Mouse (Mus musculus): Measurements from ENCODE around the gene 4921536K21Rik. TPM values are rescaled to one million over a fixed set of nuclear protein-coding genes. Genes with fewer than 3 reads are reported as not detected.

4921536K21Rik gene
- polyA plus RNA-seq, 1 experiment from 2014 or later = 0.53 TPM

- 90% methylated on average over 4 of the region's 4 CpGs for WGBS
- Histone ChIP-seq H3K27me3 (no peaks in the 10 kb centered on the region), H3K27ac (replicated peaks) (no peak overlapping the region), H3K4me2 (peak overlapping the region; percentile 20), H3K36me3 (peaks cover 9% of the 10 kb centered on the region), H3K4me1 (replicated peaks) (peaks cover 48% of the 10 kb centered on the region), H3K9me3 (no peaks in the 10 kb centered on the region), H3K4me3 (no peak overlapping the region), H3K9ac (no peak overlapping the region)
- no peak for ATAC-seq (ENCODE audit: low FRiP score, low read depth)
Measured at GRCm38 (mm10) chr11:3909236-3909635, 14.3 kb upstream of the 4921536K21Rik start.

GRCm38 (mm10) chr11:3905446-3905845 lies 10.5 kb upstream of the 4921536K21Rik start:
- Histone ChIP-seq H3K4me2 (no peak overlapping the region), H3K4me3 (no peak overlapping the region), H3K9me3 (no peaks in the 10 kb centered on the region), H3K27me3 (no peaks in the 10 kb centered on the region), H3K4me1 (replicated peaks) (peaks cover 31% of the 10 kb centered on the region), H3K27ac (replicated peaks) (no peak overlapping the region), H3K36me3 (peaks cover 11% of the 10 kb centered on the region), H3K9ac (no peak overlapping the region)
- 86% methylated on average over 1 of the region's 1 CpGs for WGBS
- ATAC-seq (ENCODE audit: low FRiP score, low read depth) = no peak

- Histone ChIP-seq H3K9ac (no peak overlapping the region), H3K4me3 (no peak overlapping the region), H3K27ac (replicated peaks) (no peak overlapping the region), H3K4me1 (replicated peaks) (peaks cover 24% of the 10 kb centered on the region), H3K4me2 (no peak overlapping the region), H3K9me3 (no peaks in the 10 kb centered on the region), H3K27me3 (no peaks in the 10 kb centered on the region), H3K36me3 (peaks cover 11% of the 10 kb centered on the region)
- 88% methylated on average over 6 of the region's 6 CpGs for WGBS
- ATAC-seq (ENCODE audit: low FRiP score, low read depth) = no peak
Measured at GRCm38 (mm10) chr11:3904673-3905072, 9.8 kb upstream of the 4921536K21Rik start.

DNA sequence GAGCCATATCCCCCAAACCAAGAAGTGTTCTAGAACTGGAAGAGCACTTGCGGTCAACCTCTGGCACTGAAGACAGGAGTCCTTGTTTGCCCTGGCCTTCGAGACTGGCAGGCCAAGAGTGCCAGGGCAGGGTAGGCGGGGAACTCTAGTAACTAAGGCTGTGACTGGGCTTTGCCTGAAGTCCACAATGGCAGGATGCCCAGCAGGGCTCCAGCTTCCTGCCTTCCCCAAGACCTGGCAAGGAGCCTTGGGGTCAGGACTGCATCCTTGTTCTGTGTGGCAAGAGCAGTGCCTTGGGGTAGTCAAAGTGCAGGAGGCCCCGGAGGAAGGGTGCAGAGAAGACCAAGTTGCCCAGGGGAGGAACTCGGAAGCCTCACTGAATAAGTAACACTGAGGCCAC lies 8.1 kb upstream of the 4921536K21Rik start:
- Histone ChIP-seq H3K9me3 (no peaks in the 10 kb centered on the region), H3K36me3 (peaks cover 18% of the 10 kb centered on the region), H3K27ac (replicated peaks) (no peak overlapping the region), H3K4me1 (replicated peaks) (peaks cover 19% of the 10 kb centered on the region), H3K27me3 (no peaks in the 10 kb centered on the region), H3K4me3 (no peak overlapping the region), H3K4me2 (no peak overlapping the region), H3K9ac (no peak overlapping the region)
- 69% methylated on average over 5 of the region's 5 CpGs for WGBS
- 0 out of 2 replicates have a peak, but pooled peaks have one; percentile 25 for ATAC-seq (ENCODE audit: low FRiP score, low read depth)

GRCm38 (mm10) chr11:3902516-3902915 lies 7.6 kb upstream of the 4921536K21Rik start:
- ATAC-seq (ENCODE audit: low FRiP score, low read depth) = no peak
- WGBS = 88% methylated on average over 3 of the region's 3 CpGs
- H3K9ac ChIP-seq = no peak overlapping the region
- no peak overlapping the region for H3K4me2 ChIP-seq
- H3K9me3 ChIP-seq = no peaks in the 10 kb centered on the region
- no peaks in the 10 kb centered on the region for H3K27me3 ChIP-seq
- H3K27ac ChIP-seq (replicated peaks) = no peak overlapping the region
- no peak overlapping the region for H3K4me3 ChIP-seq
- peaks cover 18% of the 10 kb centered on the region for H3K36me3 ChIP-seq
- H3K4me1 ChIP-seq (replicated peaks) = peaks cover 19% of the 10 kb centered on the region

GRCm38 (mm10) chr11:3900296-3900695 lies 5.4 kb upstream of the 4921536K21Rik start:
- peaks cover 21% of the 10 kb centered on the region for H3K4me1 ChIP-seq (replicated peaks)
- H3K4me2 ChIP-seq = no peak overlapping the region
- ATAC-seq (ENCODE audit: low FRiP score, low read depth) = no peak
- H3K4me3 ChIP-seq = no peak overlapping the region
- H3K27ac ChIP-seq (replicated peaks) = no peak overlapping the region
- H3K36me3 ChIP-seq = peaks cover 16% of the 10 kb centered on the region
- no peak overlapping the region for H3K9ac ChIP-seq
- no peaks in the 10 kb centered on the region for H3K9me3 ChIP-seq
- 90% methylated on average over 6 of the region's 6 CpGs for WGBS
- no peaks in the 10 kb centered on the region for H3K27me3 ChIP-seq

GRCm38 (mm10) chr11:3895933-3896332 lies 1.0 kb upstream of the 4921536K21Rik start:
- H3K27ac ChIP-seq (replicated peaks) = no peak overlapping the region
- no peaks in the 10 kb centered on the region for H3K27me3 ChIP-seq
- peaks cover 14% of the 10 kb centered on the region for H3K36me3 ChIP-seq
- ATAC-seq (ENCODE audit: low FRiP score, low read depth) = no peak
- WGBS = 85% methylated on average over 1 of the region's 1 CpGs
- peaks cover 17% of the 10 kb centered on the region for H3K4me1 ChIP-seq (replicated peaks)
- H3K9ac ChIP-seq = no peak overlapping the region
- H3K4me3 ChIP-seq = no peak overlapping the region
- no peaks in the 10 kb centered on the region for H3K9me3 ChIP-seq
- H3K4me2 ChIP-seq = no peak overlapping the region; the same call in 1 of the 2 replicates

- peak overlapping the region; percentile 77 for H3K27ac ChIP-seq (replicated peaks)
- no peak for ATAC-seq (ENCODE audit: low FRiP score, low read depth)
- H3K4me2 ChIP-seq = peak overlapping the region; percentile 83
- peaks cover 14% of the 10 kb centered on the region for H3K36me3 ChIP-seq
- peak overlapping the region; percentile 49 for H3K4me3 ChIP-seq
- H3K27me3 ChIP-seq = no peaks in the 10 kb centered on the region
- H3K4me1 ChIP-seq (replicated peaks) = peaks cover 17% of the 10 kb centered on the region
- H3K9ac ChIP-seq = peak overlapping the region; percentile 48
- WGBS = 4% methylated on average over 10 of the region's 10 CpGs
- no peaks in the 10 kb centered on the region for H3K9me3 ChIP-seq
Measured at GRCm38 (mm10) chr11:3895458-3895857, 560 bp upstream of the 4921536K21Rik start.

GRCm38 (mm10) chr11:3893970-3894369 lies 928 bp downstream of the 4921536K21Rik start:
- Histone ChIP-seq H3K4me3 (peak overlapping the region; percentile 49; the same call in 1 of the 2 replicates), H3K27ac (replicated peaks) (no peak overlapping the region), H3K27me3 (no peaks in the 10 kb centered on the region), H3K9ac (no peak overlapping the region), H3K4me1 (replicated peaks) (peaks cover 12% of the 10 kb centered on the region), H3K36me3 (peaks cover 14% of the 10 kb centered on the region), H3K4me2 (peak overlapping the region; percentile 83), H3K9me3 (no peaks in the 10 kb centered on the region)
- ATAC-seq (ENCODE audit: low FRiP score, low read depth) = no peak
- WGBS = 82% methylated on average over 6 of the region's 6 CpGs

GRCm38 (mm10) chr11:3887331-3887730 lies 7.6 kb downstream of the 4921536K21Rik start:
- no peaks in the 10 kb centered on the region for H3K4me1 ChIP-seq (replicated peaks)
- 75% methylated on average over 5 of the region's 5 CpGs for WGBS

GRCm38 (mm10) chr11:3883711-3884110 lies 11.2 kb downstream of the 4921536K21Rik start:
- H3K4me3 ChIP-seq = no peak overlapping the region
- WGBS = 95% methylated on average over 3 of the region's 3 CpGs
- no peaks in the 10 kb centered on the region for H3K27me3 ChIP-seq
- H3K9ac ChIP-seq = no peak overlapping the region
- no peaks in the 10 kb centered on the region for H3K9me3 ChIP-seq
- ATAC-seq (ENCODE audit: low FRiP score, low read depth) = no peak
- no peaks in the 10 kb centered on the region for H3K4me1 ChIP-seq (replicated peaks)
- H3K4me2 ChIP-seq = no peak overlapping the region
- no peaks in the 10 kb centered on the region for H3K36me3 ChIP-seq
- no peak overlapping the region for H3K27ac ChIP-seq (replicated peaks)

More at GRCm38 (mm10) chr11:3887331-3887730, 7.6 kb downstream of the 4921536K21Rik start:
- Histone ChIP-seq H3K27me3 (no peaks in the 10 kb centered on the region), H3K9me3 (no peaks in the 10 kb centered on the region), H3K36me3 (no peaks in the 10 kb centered on the region), H3K4me3 (no peak overlapping the region), H3K4me2 (no peak overlapping the region), H3K9ac (no peak overlapping the region), H3K27ac (replicated peaks) (no peak overlapping the region)
- no peak for ATAC-seq (ENCODE audit: low FRiP score, low read depth)

GRCm38 (mm10) chr11:3879836-3880235 lies 15.1 kb downstream of the 4921536K21Rik start:
- no peaks in the 10 kb centered on the region for H3K27me3 ChIP-seq
- no peaks in the 10 kb centered on the region for H3K4me1 ChIP-seq (replicated peaks)
- ATAC-seq (ENCODE audit: low FRiP score, low read depth) = no peak
- H3K36me3 ChIP-seq = no peaks in the 10 kb centered on the region
- H3K4me2 ChIP-seq = no peak overlapping the region
- no peak overlapping the region for H3K4me3 ChIP-seq
- no peak overlapping the region for H3K9ac ChIP-seq
- no peak overlapping the region for H3K27ac ChIP-seq (replicated peaks)
- 43% methylated on average over 2 of the region's 2 CpGs for WGBS
- no peaks in the 10 kb centered on the region for H3K9me3 ChIP-seq

- ATAC-seq (ENCODE audit: low FRiP score, low read depth) = no peak
- Histone ChIP-seq H3K4me3 (no peak overlapping the region), H3K4me1 (replicated peaks) (no peaks in the 10 kb centered on the region), H3K9me3 (no peaks in the 10 kb centered on the region), H3K4me2 (no peak overlapping the region), H3K9ac (no peak overlapping the region), H3K27ac (replicated peaks) (no peak overlapping the region), H3K27me3 (no peaks in the 10 kb centered on the region), H3K36me3 (no peaks in the 10 kb centered on the region)
- 83% methylated on average over 7 of the region's 7 CpGs for WGBS
Measured at GRCm38 (mm10) chr11:3878660-3879059, 16.2 kb downstream of the 4921536K21Rik start.

Data from hindbrain, embryonic 15.5 days (tissue).